Mouse (Mus musculus) thymus, postnatal 4 days (tissue): ENCODE measurements around the gene Polrmt.

Experiments
- DNase-seq: peaks from one replicate; pipeline ENCODE4 v3.0.0; 2021

Gene Polrmt

DNA sequence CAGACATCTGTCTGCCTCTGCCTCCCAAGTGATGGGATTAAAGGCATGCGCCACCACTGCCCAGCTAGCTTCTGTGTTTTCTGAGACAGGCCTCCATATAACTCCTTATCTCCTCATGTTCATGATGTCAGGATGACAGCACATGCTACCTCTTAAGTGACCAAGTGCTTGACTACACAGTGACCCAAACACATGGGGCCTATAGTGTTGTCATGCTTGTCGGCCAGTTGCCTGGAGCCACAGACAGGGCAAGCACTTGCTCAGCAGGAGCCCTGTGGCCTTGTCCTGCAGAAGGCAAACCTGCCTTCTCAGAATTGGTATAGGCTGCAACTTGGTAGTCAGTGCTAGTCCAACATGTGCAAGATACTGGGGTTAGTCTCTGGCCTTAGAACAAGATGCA, 60.2 kb downstream of the Polrmt start:
- DNase-seq: no peak
